Mouse (Mus musculus): Measurements from ENCODE around the gene Trim2.

Gene Trim2

GRCm38 (mm10) chr3:84154721-84155141 is 151.9 kb downstream of the Trim2 start:
- no peak for DNase-seq (ENCODE audit: low spot score in 2 of 2)

GRCm38 (mm10) chr3:84149831-84150230 is 156.8 kb downstream of the Trim2 start:
- no peak for DNase-seq (ENCODE audit: low spot score in 2 of 2)

GRCm38 (mm10) chr3:84140947-84141346 is 165.7 kb downstream of the Trim2 start:
- no peak for DNase-seq (ENCODE audit: low spot score in 2 of 2)

GRCm38 (mm10) chr3:84136509-84136908 is 170.2 kb downstream of the Trim2 start:
- DNase-seq (ENCODE audit: low spot score in 2 of 2) = no peak

GRCm38 (mm10) chr3:84135933-84136332 is 170.7 kb downstream of the Trim2 start:
- DNase-seq (ENCODE audit: low spot score in 2 of 2) = no peak

- no peak for DNase-seq (ENCODE audit: low spot score in 2 of 2)
Measured at GRCm38 (mm10) chr3:84135387-84135786, 171.3 kb downstream of the Trim2 start.

GRCm38 (mm10) chr3:84131369-84131768 is 175.3 kb downstream of the Trim2 start:
- no peak for DNase-seq (ENCODE audit: low spot score in 2 of 2)

GRCm38 (mm10) chr3:84130776-84131175 is 175.9 kb downstream of the Trim2 start:
- DNase-seq (ENCODE audit: low spot score in 2 of 2) = no peak

GRCm38 (mm10) chr3:84128871-84129870 is 177.5 kb downstream of the Trim2 start:
- no peak for DNase-seq (ENCODE audit: low spot score in 2 of 2)

- no peak for DNase-seq (ENCODE audit: low spot score in 2 of 2)
Measured at GRCm38 (mm10) chr3:84127431-84127830, 179.2 kb downstream of the Trim2 start.

- DNase-seq (ENCODE audit: low spot score in 2 of 2) = no peak
Measured at GRCm38 (mm10) chr3:84126721-84127120, 180.0 kb downstream of the Trim2 start.

- no peak for DNase-seq (ENCODE audit: low spot score in 2 of 2)
Measured at GRCm38 (mm10) chr3:84125704-84126289, 180.9 kb downstream of the Trim2 start.

GRCm38 (mm10) chr3:84123461-84123860 is 183.2 kb downstream of the Trim2 start:
- DNase-seq (ENCODE audit: low spot score in 2 of 2) = no peak

- DNase-seq (ENCODE audit: low spot score in 2 of 2) = no peak
Measured at GRCm38 (mm10) chr3:84118718-84119117, 188.0 kb downstream of the Trim2 start.

- DNase-seq (ENCODE audit: low spot score in 2 of 2) = no peak
Measured at GRCm38 (mm10) chr3:84118178-84118577, 188.5 kb downstream of the Trim2 start.
